Mouse (Mus musculus) neural tube, embryonic 10.5 days (tissue): Measurements from ENCODE around the gene Card10.

Experiments
- DNase-seq: peaks from one replicate; pipeline ENCODE4 v3.0.0-alpha.2; 2017; ENCODE audit warnings: low spot score; ENCODE audit errors: extremely low spot score

Card10 gene

GRCm38 (mm10) chr15:78773290-78773729 is 29.5 kb downstream of the Card10 start, which contains the start of gene Mfng:
Mfng (minus strand) TSS chr15:78773475.
- peak; percentile 73 for DNase-seq

GRCm38 (mm10) chr15:78772856-78773255 is 30.0 kb downstream of the Card10 start:
- no peak for DNase-seq

- no peak for DNase-seq
Observed at GRCm38 (mm10) chr15:78772368-78772763, 30.5 kb downstream of the Card10 start.

GRCm38 (mm10) chr15:78771531-78772367 is 31.1 kb downstream of the Card10 start:
- DNase-seq = no peak

- peak; percentile 67 for DNase-seq
Observed at GRCm38 (mm10) chr15:78770983-78771355, 31.9 kb downstream of the Card10 start.

GRCm38 (mm10) chr15:78770234-78770982 is 32.4 kb downstream of the Card10 start:
- no peak for DNase-seq

GRCm38 (mm10) chr15:78769064-78769463 is 33.8 kb downstream of the Card10 start:
- no peak for DNase-seq

- DNase-seq = no peak
Observed at GRCm38 (mm10) chr15:78763704-78764103, 39.1 kb downstream of the Card10 start.

- DNase-seq = no peak
Observed at GRCm38 (mm10) chr15:78763210-78763609, 39.6 kb downstream of the Card10 start.

- no peak for DNase-seq
Observed at GRCm38 (mm10) chr15:78761112-78761511, 41.7 kb downstream of the Card10 start.

- no peak for DNase-seq
Observed at GRCm38 (mm10) chr15:78758132-78758531, 44.7 kb downstream of the Card10 start.

GRCm38 (mm10) chr15:78755966-78756725 is 46.7 kb downstream of the Card10 start:
- no peak for DNase-seq

GRCm38 (mm10) chr15:78755226-78755625 is 47.6 kb downstream of the Card10 start:
- DNase-seq = no peak

- DNase-seq = no peak
Observed at GRCm38 (mm10) chr15:78754144-78754543, 48.7 kb downstream of the Card10 start.

- DNase-seq = no peak
Observed at GRCm38 (mm10) chr15:78752991-78753390, 49.9 kb downstream of the Card10 start.

- no peak for DNase-seq
Observed at GRCm38 (mm10) chr15:78750608-78751350, 52.1 kb downstream of the Card10 start.

- DNase-seq = peak; percentile 19
Observed at GRCm38 (mm10) chr15:78749855-78750254, 53.0 kb downstream of the Card10 start.

GRCm38 (mm10) chr15:78744206-78744605 is 58.6 kb downstream of the Card10 start:
- DNase-seq = peak; percentile 88

GRCm38 (mm10) chr15:78742831-78743230 is 60.0 kb downstream of the Card10 start:
- DNase-seq = no peak

GRCm38 (mm10) chr15:78740662-78741061 is 62.2 kb downstream of the Card10 start:
- DNase-seq = no peak

GRCm38 (mm10) chr15:78737146-78737545 is 65.7 kb downstream of the Card10 start:
- DNase-seq = no peak
